Mouse (Mus musculus): ENCODE data around the gene Gm14151. TPM values are rescaled to one million over a fixed set of nuclear protein-coding genes. Genes with fewer than 3 reads are reported as not detected.
"Not testable (repeated sequence)": the region's sequence is repeated elsewhere in the genome, so short reads cannot be mapped to it uniquely, and the experiment has no call there.

Gene Gm14151
- not detected for total RNA-seq (2021)
- long read RNA-seq, experiment 1: 0 reads
- long read RNA-seq, experiment 2: 0 reads

DNA sequence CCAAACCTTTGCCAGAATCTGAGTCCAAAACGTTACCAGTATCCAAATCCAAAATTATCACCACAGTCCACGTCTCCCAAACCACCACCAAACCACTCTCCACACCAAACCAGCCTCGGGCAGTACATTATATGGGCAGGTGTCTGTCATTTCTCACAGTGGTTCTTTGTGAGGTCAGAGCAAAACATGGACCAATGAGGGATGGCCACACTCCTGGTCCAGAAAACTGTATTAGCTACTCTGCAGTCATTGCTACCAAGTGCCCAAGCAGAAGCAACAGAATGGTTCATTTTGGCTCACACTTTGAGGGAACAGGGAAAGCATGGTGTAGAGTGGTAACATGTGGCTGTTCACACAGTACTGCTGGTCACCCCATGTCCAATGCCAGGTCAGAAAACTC is at the start of gene Gm14151:
Gm14151 (minus strand) TSS at position 101 of the 400 bp plus-strand sequence.
- not testable (repeated sequence) for H3K4me3 ChIP-seq; H3K27ac ChIP-seq; DNase-seq (ENCODE audit: low spot score in 2 of 2)

DNA sequence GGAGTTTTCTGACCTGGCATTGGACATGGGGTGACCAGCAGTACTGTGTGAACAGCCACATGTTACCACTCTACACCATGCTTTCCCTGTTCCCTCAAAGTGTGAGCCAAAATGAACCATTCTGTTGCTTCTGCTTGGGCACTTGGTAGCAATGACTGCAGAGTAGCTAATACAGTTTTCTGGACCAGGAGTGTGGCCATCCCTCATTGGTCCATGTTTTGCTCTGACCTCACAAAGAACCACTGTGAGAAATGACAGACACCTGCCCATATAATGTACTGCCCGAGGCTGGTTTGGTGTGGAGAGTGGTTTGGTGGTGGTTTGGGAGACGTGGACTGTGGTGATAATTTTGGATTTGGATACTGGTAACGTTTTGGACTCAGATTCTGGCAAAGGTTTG is 5.8 kb upstream of the Gm14151 start, which contains the start of gene Gm14147:
Gm14147 (plus strand) TSS at position 301 of the 400 bp plus-strand sequence.
- H3K4me3 ChIP-seq; H3K27ac ChIP-seq; DNase-seq (ENCODE audit: low spot score in 2 of 2): not testable (repeated sequence)

- no peak overlapping the region for H3K4me3 ChIP-seq
- no peak for TF ChIP-seq CTCF (conservative IDR thresholded peaks at IDR 0.05)
- DNase-seq (ENCODE audit: low spot score in 2 of 2): no peak
- H3K27ac ChIP-seq: no peak overlapping the region
These were observed 35.5 kb downstream of the Gm14151 start for GRCm38 (mm10) chr2:151056637-151057036.

DNA sequence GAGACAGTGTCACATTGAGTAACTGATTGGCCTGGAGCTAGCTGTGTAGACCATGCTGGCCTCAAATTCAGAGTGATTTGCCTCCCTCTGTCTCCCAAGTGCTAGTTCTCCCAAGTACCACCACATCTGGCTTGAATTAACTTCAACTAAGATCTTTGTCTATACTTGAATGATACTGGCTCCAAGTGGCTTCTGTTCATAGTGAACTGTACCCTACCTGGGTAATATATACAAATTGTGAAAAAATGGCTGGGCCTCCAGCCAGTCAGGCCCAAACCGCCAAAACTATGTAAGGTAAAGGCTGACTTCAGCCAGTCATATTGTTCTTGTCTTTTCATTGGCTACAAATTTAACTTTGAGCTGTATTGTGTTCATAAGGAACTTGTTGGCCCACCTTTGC is 51.7 kb downstream of the Gm14151 start:
- no peak for TF ChIP-seq CTCF (conservative IDR thresholded peaks at IDR 0.05)
- DNase-seq (ENCODE audit: low spot score in 2 of 2): no peak
- Histone ChIP-seq H3K27ac (no peak overlapping the region), H3K4me3 (no peak overlapping the region)

DNA sequence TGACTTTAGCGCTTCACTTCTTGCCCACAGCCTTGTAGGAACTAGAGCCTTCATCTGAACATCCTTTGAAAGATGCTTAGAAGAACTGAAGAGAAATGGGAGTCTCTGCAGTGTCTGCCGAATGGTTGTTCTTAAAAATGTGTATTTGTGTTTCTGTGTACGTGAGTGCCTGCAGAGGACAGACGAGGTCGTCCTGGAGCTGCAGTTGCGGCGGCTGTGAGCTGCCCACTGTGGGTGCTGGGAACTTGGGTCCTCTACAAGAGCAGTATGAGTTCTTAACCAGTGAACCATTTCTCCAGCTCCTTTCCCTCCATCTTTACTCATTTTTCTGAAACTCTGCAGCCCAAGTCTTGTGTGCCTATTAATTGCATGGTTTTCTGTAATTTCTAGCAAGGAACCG is 52.4 kb downstream of the Gm14151 start:
- H3K4me3 ChIP-seq: peak overlapping the region; percentile 93
- H3K27ac ChIP-seq: peak overlapping the region; percentile 96
- DNase-seq (ENCODE audit: low spot score in 2 of 2): no peak
- TF ChIP-seq CTCF (conservative IDR thresholded peaks at IDR 0.05): no peak

DNA sequence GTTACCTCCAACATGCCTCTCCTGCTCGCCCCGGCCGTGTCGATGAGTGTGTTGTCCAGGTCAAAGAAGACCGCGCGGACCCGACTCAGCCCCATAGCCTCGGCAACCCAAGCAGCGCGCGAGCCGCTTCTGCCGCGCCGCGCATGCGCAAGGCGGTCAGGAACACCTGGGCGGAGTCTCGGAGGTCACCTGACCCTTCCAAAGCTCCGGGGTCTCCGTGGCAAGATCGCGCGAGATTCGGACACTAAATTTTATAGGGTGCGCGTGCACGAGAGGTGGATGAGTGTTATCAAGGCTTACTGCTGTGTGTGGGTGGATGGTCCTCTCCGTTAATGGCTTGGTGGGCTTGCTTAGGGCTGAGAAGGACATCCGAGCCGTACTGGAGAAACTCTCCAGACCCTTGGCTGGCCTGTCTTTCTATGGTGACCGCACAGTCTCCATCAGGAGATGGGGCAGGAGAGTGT is 52.9 kb downstream of the Gm14151 start, which contains the start of the genes Ninl and Nanp:
Ninl (minus strand) TSS at position 151 of the 464 bp plus-strand sequence.
Nanp (minus strand) TSS at position 167 of the 464 bp plus-strand sequence.
- DNase-seq (ENCODE audit: low spot score in 2 of 2): peak; percentile 92 to 93
- TF ChIP-seq CTCF (conservative IDR thresholded peaks at IDR 0.05): no peak
- H3K27ac ChIP-seq: peak within 1 kb of the TSS; percentile 96
- peak within 1 kb of the TSS; percentile 93 for H3K4me3 ChIP-seq

- peak; percentile 13 to 32 for DNase-seq (ENCODE audit: low spot score in 2 of 2)
- Histone ChIP-seq H3K4me3 (peak overlapping the region; percentile 93), H3K27ac (peak overlapping the region; percentile 96)
- no peak for TF ChIP-seq CTCF (conservative IDR thresholded peaks at IDR 0.05)
These were observed 53.3 kb downstream of the Gm14151 start for GRCm38 (mm10) chr2:151038811-151039222.

GRCm38 (mm10) chr2:151037876-151038552 is 54.1 kb downstream of the Gm14151 start:
- peak in 1 of 2 experiments; percentile 4 for DNase-seq (ENCODE audit: low spot score in 2 of 2)
- peak overlapping the region; percentile 93 for H3K4me3 ChIP-seq
- peak overlapping the region; percentile 96 for H3K27ac ChIP-seq
- no peak for TF ChIP-seq CTCF (conservative IDR thresholded peaks at IDR 0.05)

GRCm38 (mm10) chr2:151037292-151037691 is 54.9 kb downstream of the Gm14151 start:
- no peak overlapping the region for H3K27ac ChIP-seq
- H3K4me3 ChIP-seq: no peak overlapping the region
- no peak for TF ChIP-seq CTCF (conservative IDR thresholded peaks at IDR 0.05)
- no peak for DNase-seq (ENCODE audit: low spot score in 2 of 2)

Other genes with a start within 250 kb of the Gm14151 start
- gene Abhd12, start 187.6 kb downstream of the Gm14151 start, total RNA-seq (2021): 100 to 1,000 TPM; 314 to 317 TPM
- 1 to 10 TPM; 1.0 to 2.0 TPM for gene Gins1, start 186.9 kb downstream of the Gm14151 start, total RNA-seq (2021)
- gene Ninl, start 53.0 kb downstream of the Gm14151 start, total RNA-seq (2021): 1 to 10 TPM; 5.4 to 6.7 TPM
- gene Nanp, start 53.0 kb downstream of the Gm14151 start, total RNA-seq (2021): 10 to 100 TPM; 21.1 to 22.8 TPM
- not detected for gene Gm14147, start 5.9 kb upstream of the Gm14151 start, total RNA-seq (2021)

Data from layer of hippocampus, adult 2 months (tissue).